Mouse (Mus musculus) kidney, postnatal 4 days (tissue): ENCODE data around the gene Ttc21a.

Experiments used
- DNase-seq, 2 experiments: peaks; one replicate each; pipeline ENCODE4 v3.0.0; 2021; ENCODE audit warnings: mixed read lengths in 2 of 2

Ttc21a gene

DNA sequence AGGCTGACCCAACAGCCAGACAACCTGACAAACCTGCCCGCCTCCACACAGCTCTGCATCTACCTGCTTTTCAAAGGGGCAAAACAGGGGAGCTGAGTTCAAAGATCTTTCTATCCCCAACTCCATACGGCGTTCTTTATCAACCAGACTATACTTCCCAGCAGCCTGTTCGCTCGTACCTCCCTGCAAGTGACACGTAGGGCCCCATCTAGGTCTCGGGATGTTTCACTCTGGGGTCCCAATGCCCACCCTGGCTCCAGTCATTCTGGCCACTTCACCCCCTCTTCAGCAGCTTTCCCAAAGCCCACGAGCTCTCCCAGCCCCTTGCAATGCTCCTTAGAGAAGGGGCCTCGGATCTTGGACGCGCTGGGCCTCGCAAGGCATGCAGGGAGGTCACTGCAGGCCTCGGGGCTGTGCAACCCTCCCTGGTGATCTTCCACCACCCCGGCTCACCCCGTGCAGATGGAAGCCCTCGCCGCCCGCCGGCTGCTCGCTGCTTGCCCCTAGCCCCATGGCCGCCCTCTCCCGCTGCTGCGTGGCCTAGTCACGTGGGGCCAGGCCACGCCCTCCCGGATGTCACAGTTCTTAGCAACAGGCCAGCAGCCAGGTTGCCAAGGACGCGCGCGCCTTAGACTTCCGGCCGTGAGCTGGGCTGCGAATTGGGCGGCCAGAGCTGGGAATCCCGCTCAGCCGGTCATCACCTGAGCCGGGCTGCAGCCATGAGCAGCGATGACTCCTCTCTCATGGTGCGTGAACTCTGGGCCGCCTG is at the start of gene Ttc21a, which contains the start of gene Gorasp1:
Ttc21a (plus strand) TSS at position 602 of the 769 bp plus-strand sequence.
Gorasp1 (minus strand) TSS at position 561 of the 769 bp plus-strand sequence.
- DNase-seq: peak; percentile 98

DNA sequence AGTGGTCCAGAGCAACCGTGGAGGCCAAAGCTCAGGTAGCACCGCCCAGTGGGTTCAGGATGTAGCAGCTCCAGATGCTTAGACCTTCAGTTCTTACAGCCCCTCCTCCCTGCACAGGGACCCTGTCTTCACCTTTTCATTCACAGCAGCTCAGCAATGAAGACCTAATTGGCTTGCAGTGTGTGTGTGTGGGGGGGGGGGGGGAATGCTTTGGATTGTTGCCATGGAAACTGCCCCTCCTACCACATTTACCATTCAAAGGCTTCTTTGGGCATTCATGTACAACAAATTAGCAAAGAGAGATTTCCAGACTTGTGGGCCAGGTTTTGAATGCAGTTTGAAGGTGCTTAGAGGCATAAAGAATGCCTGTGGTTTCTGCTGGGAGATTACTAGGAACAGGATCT is 48.6 kb upstream of the Ttc21a start:
- DNase-seq: no peak

DNA sequence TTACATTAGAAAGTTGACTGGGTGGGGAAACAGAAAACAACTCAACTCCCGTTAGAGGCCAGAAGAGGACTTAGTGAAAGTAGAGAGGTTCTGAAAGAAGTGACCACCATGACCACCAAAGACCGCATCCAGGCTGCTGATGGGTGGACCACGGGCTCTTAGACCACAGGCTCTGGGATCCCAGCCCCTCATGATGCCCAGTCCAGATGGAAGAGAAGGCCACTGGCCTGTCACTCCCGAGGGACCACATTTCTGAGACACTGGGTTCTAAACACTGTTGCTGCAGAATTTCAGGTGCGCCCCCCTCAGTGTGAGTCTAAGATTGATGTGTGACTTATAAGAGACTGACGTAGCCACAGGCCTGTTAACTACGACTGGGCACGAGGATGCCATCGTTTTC is 48.0 kb upstream of the Ttc21a start:
- DNase-seq: no peak

DNA sequence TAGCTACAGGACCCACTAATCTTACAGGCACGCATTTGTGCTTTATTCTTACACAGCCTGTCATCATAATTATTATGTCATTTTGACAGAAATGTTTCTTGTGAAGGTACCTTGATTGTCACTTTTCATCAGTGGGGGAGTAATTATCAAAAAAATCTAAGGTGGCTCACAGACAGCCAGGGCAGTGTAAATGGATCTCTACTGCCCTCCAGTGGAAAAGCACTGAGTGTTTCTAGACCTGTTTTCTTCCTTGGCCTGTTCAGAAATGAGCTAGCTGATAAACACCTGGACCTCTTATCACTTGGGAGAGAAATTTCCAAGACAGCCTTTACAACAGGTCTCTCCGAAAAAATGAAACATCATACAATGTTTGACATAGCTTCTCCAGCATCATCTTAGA is 46.7 kb upstream of the Ttc21a start:
- DNase-seq: peak; percentile 27 to 32

DNA sequence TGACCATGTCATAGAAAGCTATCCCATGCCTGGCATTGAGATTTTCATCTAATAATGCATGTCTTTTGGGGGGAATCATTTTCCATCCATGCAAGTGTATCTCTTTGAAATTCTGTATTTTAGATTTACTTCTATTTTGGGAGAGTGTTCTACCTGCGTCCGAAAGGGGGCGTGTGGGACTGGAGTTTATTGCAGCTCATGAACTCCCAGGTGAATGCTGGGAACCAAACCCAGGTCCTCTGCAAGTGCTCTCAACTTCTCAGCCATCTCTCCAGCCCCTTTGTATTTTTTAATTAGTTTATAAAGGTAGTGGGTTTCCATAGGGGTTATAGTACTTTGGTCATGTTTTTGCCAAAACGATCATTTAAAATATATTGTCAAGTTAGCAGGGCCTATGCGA is 43.5 kb upstream of the Ttc21a start:
- DNase-seq: no peak

DNA sequence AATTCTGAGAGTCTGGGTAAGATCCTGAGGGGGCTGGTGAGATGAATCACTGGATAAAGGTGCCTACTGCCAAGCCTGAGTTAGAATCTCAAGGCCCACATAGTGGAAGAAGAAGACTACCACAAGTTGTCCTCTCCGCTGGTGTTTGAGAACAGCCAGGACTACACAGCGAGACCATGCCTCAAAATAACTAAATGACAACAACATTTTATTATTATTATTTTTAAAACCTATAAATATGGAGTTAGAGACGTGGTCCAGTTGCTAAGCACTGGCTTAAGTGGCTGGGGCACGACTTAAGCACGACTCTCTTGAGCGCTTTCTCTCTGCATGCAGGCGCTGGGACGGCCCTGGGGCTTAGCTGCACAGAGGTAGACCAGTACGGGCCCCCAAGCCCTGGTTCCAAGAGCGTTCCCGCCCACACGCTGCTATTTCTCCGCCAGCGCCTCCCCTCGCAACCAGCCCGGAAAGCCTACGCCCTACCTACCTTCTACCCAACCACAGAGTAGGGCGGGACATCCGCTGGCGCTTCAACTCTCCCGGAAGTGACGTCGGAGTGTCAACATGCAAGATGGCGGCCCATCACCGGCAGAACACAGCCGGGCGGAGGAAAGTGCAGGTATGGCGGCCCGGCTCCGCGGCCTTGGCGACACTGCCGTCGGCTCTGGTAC is 42.9 kb upstream of the Ttc21a start, which contains the start of gene Wdr48:
Wdr48 (plus strand) TSS at position 540 of the 671 bp plus-strand sequence.
- peak; percentile 97 to 99 for DNase-seq

DNA sequence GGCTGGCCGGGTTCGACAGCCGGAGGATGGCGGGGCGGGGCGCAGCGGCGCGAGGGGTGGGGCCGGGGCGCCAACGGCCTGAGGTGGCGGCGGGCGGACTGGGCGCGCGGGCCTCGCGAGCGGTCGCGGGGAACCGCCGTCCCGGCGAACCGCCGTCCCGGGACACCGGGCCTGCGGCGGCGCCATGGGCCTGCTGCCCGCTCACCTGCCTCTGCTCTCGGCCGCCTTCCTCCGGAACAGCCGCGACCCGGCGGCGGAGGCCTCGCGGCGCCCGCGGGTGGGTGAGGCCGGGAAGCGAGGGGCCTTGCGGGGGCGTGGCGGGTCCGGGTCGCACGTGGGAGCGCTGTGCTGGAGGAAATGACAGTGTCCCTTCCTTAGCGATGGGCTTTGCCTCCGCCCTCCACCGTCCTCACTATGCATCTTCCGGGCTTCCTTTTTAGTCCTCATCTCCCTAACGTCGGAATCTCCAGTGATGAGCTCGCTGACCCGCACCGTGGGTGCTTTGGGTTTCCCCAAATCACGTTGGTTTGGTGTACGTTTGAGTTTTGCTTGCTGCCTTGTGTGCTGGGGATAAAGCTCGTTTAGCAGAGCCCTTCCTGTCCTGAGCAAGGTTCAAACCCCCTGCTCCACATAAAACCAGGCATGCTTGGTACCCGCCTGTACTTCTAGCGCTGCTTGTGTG is 42.2 kb upstream of the Ttc21a start:
- peak; percentile 70 to 79 for DNase-seq

DNA sequence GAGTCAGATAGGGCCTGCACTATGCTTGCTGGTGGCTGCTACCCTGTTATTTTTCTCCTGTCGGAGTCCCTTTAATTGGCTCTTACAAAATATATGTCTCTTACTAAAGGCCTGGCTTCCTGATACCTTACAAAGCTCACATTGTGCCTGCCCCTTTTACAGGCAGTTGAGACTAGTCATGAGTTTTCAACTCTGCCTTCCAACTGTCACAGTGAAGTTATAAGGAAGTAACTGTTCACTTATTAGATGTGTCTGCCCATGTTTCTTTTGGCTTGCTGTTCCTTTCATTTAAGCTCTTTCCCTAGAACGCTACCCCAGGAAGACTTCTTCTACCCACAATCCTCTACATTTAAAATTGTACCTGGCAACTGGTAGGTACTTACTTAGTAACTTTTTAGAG is 38.0 kb upstream of the Ttc21a start:
- no peak for DNase-seq

DNA sequence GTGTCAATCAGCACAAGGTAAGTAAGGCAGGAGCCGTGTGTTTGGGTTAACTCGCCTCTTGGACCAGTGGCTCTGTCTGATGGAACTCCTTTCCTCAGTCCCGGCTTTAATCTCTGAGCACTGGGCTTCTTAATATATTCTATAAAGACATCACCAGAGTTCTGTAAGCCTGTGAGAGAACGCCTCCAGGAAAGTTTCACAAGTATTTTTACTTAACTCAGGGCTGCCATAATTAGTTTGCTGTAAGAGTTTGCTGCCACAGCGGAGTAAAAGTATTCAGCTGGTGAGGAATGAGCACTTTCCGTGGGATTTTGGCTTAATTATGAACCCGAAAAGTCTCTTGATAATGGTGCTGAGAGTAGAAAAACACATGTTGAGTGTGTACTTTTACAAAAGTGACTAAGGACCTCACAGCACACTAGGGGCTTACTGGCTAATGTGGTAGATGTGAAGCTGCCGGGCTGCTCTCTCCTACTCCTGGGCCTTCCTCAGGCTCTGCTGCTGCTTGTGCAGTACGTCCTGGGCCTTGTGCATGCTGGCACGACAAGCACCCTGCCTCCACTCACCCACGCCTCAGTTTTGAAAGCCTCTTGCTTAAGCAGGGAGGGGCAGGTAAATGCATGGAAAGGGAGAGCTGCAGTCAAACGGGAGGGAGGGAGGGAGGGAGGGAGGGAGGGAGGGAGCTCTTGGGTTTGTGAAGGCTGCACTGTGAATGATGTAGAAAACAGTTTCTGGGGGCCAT is 34.8 kb upstream of the Ttc21a start:
- no peak for DNase-seq

DNA sequence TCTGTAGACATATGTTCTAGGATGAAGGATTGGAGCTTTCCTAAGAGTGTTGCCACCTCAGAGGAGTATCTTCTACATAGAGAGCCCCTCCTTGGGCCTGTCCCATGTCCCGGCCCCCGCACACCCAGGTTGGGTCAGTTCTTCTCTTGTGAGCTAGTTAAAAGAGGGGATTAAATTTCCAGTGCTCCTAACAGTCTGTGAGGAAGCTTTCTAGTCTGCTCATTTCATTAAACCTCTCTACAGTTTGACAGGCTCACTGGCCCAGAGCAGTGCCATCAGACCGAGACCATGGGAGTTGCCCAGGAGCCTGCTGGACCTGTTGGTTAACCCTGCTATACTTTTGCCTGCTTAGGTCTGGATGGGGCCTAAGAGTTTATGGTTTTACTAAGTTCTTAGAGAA is 28.7 kb upstream of the Ttc21a start:
- DNase-seq: no peak

DNA sequence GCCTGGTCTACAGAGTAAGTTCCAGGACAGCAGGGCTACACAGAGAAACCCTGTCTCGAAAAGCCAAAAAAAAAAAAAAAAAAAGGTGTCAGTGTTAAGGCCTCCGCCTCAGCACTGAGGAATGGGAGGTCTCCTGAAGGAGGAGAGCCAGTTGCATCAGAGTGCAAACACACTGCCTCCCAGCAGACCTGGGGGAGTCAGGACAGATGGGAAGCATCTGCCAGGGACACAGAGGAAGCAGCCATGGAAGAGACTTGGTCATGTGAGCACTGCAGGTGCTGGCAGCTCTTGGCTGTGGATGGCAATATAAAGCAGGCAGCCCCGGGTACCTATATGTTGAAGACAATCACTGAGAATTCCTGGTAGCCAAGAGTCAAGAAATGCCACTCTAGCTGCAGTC is 27.5 kb upstream of the Ttc21a start:
- DNase-seq: peak; percentile 26 to 39

DNA sequence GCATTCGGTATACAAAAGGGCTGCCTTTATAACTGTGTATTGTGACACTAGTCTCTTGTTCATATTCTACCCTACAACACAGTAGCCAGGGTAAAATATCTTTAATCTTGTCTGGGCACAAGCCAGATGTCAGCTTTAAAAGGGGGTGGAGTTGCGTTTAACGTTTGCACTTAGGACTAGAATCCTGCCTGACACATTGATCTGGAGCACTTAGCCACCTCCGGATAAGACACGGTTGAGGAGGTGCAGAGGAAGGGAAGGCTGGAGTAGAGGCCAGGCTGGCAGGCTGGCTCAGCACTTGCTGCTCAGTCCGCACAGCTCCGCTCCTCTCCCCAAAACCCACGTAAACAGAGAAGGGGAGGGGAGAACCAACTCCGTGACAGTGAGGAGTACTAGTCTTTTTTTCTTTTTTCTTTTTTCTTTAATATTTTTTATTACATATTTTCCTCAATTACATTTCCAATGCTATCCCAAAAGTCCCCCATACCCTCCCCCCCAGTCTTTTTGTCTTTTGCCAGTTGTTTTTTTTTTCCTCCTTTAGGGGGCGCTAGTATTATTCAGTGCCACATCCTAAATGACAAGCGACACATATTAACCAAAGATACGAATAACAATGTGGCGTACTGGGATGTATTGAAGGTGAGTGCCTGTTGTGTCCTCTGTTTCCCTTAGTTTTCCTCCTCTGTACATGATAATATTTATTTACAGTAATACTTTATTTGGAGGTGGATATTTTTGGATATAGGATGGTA is 24.1 kb upstream of the Ttc21a start:
- no peak for DNase-seq

DNA sequence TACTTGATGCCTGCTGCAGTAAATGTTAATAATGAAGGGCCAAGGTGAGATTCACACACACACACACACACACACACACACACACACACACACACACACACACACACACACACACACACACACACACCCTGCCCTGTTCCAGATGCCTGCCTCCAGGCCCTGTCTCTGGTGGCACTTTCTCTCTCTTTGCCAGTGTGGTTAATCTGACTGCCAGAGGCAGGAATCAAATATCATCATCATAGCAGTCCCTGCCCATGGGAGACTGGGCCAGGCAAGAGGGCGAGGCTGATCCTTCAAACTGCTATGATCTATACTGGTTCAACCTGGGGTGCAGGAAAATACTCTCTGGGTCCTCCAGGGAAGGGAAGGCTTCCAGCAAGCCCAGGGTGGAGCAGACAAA is 17.5 kb upstream of the Ttc21a start:
- no peak for DNase-seq

DNA sequence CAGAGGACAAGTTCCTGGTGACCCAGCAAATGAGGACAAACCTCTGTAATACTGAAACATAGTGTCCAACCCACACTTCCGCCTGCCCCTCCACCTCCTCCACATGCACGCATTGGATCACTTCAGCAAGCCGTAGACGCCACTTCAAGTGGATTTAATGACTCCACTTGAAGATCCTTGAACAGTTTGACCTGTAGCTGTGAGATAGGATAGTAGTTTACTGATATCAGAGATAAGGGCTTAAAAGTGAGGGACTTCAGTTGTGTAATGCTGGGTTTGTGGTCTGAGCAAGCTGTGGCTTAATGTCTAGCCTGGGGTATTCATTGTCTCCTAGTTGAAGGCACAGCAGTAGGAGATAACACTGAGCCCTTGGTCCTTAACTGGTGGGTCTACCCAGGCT is 13.9 kb upstream of the Ttc21a start:
- DNase-seq: no peak

DNA sequence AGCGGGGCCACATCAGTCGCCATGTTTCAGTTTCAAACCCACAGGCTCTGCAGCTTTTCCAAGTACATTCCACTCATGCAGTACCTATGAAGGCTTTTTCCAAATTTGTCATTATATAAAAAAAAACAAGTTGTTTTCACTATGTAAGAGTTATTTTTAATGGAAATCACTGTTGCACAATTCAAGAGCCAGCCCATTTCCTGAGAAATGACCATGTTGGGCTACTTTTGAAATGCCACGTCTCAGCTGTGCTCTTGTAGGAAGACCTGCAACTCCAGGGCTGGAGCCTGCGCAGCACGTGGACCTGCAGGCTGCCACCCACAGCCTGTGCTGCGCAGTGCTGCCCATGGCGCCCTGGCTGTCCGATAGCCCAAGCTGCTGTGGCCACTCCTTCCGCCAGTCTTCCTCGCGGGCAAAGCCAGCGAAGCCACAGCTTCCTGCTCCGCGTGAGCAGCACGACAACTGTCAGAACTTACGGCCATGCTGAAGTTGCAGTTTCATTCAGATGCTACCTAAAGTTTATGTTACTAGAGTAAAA is 12.2 kb upstream of the Ttc21a start:
- no peak for DNase-seq

DNA sequence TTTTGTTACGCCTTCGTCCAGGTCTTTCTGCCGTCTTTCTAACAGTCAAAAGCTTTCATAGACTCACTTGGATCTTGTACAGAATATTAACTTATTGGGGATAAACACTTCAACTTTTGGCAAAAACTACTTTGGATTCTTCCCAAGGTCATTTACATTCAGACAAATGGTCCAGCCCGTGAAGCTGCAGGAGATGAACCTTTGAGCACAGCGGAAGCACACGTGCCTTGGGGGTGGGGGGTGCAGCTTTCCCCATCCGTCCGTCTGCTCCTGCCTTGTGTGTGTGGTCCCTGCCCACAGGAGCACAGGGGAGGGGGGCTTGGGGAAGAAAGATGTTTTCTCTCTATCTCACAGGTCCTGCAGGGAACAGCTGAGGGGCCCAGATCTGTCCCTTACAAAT is 11.7 kb upstream of the Ttc21a start:
- DNase-seq: no peak

DNA sequence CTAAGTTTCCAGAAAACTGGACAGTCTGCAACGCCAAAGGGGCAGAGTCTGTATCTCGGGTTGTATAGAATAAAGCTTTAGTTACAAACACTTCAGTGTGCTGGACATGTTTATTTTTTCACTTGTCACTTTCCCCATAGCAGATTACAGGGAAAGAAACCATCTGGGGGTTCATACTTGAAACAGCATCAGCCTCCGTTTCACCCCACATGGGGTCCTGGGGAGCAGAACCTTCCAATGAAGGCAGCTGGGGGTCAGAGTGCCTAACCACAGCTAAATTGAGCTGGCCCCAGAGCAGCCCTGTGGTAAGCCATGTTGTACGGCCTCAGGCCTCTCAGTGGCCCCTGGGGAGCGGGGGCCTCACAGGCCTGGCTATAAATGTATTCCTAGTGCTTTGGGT is 10.9 kb upstream of the Ttc21a start:
- DNase-seq: peak; percentile 53 to 65

DNA sequence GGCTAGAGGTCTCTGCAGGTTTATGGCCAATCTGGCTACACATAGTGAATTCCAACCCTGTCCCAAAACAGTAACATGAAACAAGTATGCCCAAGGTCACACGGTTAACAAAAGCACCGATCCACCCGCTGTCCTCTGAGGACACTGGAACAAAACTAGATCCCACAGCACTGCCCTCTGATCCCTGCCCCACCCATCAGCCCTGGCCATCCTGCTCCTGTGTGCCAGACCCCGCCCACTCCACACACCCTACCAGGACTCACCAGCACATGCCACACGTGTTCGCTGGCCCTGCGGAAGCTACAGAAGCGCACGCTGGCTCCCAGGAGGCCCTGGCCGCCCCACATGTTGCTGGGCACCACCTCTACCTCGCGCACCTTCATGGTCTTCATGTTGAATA is 5.0 kb upstream of the Ttc21a start:
- DNase-seq: no peak

DNA sequence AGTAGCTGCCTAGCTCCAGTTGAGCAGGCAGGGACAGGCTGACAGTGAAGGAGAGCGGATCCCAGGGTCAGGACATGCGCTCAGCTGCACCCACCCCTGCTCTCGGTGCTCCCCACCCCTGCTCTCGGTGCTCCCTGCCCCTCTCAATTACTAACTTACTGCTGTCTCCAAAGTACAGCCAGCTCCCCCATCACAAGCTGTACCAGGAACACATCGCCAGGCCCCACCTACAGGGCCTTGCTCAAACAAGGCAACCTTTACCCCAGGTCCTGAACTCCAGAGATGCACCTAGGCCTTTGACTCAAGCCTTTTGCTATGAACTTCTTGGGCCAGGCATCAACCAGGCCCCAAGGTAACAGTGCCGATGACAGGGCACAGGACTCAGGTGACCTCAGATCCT is 3.7 kb upstream of the Ttc21a start:
- DNase-seq: no peak

DNA sequence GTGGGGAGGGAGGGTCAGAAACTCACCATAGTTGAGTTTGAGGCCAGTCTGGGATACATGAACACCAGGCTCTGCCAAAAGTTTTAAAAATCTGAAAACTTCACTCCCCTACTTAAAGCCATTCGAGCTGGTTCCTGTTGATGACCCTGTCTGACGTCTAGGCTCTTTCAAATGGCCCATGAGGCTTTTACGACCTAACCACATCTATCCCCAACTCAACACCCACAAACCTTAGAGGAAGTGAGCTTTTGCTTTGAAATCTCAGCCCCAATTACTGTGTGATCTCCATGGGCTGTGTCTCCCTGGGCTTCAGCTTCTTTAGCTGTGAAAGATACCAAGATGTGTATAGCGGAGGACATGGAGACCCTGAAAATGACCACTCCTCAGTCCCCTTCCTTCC is 1.1 kb downstream of the Ttc21a start:
- no peak for DNase-seq

DNA sequence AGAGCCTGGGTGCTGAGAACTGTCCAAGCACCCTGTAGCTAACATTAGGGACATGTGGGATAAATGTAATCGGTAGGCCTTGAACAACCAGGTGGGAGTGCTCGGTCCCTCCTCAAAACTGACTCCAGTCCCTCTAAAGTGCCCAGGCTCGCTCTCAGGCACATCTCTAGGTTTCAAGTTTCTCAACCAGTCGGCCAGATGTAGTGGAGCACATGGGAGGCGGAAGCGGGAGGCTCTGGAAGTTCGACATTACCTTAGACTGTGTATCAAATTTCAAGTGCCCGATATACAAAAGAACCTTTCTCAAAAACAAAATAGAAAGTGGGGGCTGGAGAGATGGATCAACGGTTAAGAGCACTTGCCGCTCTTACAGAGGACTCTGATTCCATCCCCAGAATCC is 2.2 kb downstream of the Ttc21a start:
- no peak for DNase-seq

DNA sequence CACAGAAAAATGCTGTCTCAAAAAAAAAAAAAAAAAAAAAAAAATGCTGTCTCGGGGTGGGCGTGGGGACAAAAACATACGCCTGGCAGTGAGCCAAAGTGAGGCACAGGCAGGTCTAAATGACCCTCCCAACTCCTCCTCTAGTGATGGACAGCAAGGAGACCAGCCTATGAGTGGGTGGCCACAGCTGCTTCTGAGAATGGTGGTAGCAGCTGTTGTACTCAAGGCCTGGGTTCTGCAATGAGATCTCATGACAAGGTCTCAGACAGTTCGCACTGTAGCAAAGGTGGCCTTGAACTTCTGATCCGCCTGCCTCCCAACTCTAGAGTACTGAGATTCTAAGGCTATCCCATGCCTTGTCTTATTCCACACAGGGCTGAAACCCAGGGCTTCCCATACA is 4.0 kb downstream of the Ttc21a start:
- DNase-seq: no peak
